Mouse (Mus musculus): Measurements from ENCODE around the gene Spata2. TPM values are rescaled to one million over a fixed set of nuclear protein-coding genes. Genes with fewer than 3 reads are reported as not detected.

Spata2 gene
- polyA plus RNA-seq, 1 experiment from 2014 or later, result 25.7 TPM

GRCm38 (mm10) chr2:167486573-167486972 lies 6.1 kb downstream of the Spata2 start:
- no peak overlapping the region for H3K9ac ChIP-seq

DNA sequence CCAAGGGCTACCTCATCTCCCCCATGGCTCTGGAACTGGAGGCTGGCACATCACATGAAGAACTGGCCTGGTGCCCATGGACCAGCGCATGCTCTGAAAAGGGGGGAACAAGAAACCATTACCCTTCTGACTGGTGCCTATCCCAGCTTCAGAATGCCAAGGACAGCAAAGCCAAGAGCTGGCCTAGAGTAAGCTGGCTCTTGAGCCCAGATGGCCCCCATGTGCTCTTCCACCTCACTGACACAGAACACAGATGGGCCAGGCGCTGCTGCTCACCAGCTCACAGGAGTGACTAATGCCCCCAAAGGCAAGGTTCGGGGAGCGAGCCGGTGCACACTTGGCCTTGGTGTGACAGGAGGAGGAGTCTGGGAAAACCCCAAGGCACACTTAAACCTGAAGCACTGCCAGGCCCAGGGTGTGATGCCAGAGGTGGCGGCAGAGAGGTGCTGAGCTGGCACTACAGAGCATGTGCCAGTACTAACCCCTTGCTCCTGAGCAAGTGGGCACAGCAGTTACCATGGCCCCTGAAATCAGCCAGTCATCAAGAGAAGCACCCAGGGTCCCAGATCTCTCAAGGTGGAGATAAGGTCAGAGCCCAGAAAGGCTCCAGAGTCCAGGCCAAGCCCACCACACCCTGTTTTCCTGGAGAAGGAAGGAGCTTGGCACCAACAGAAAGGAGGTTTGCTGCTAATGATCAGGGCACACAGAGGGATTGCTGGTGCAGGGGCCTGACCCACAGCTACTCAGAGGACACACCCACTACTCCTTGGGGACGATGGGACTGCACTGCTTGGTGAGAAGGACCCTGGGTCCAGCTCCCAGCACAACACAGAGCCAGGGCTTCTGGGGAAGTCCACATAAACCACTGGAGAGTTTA lies 6.9 kb downstream of the Spata2 start:
- Histone ChIP-seq H3K27me3 (replicated peaks) (no peaks in the 10 kb centered on the region), H3K9ac (no peak overlapping the region), H3K9me3 (no peaks in the 10 kb centered on the region), H3K27ac (no peak overlapping the region), H3K4me2 (replicated peaks) (no peak overlapping the region), H3K36me3 (peaks cover 41% of the 10 kb centered on the region), H3K4me3 (no peak overlapping the region), H3K4me1 (peaks cover 2% of the 10 kb centered on the region; the same call in 1 of the 2 replicates)
- no peak for ATAC-seq (ENCODE audit: low FRiP score, low read depth)
- WGBS, result 89% methylated on average over 7 of the region's 7 CpGs

More at GRCm38 (mm10) chr2:167486573-167486972, 6.1 kb downstream of the Spata2 start:
- H3K36me3 ChIP-seq, result peaks cover 39% of the 10 kb centered on the region
- H3K9me3 ChIP-seq, result no peaks in the 10 kb centered on the region
- H3K27me3 ChIP-seq (replicated peaks), result no peaks in the 10 kb centered on the region
- H3K4me2 ChIP-seq (replicated peaks), result no peak overlapping the region
- no peak overlapping the region for H3K27ac ChIP-seq
- 95% methylated on average over 4 of the region's 4 CpGs for WGBS
- H3K4me3 ChIP-seq, result no peak overlapping the region
- peaks cover 11% of the 10 kb centered on the region for H3K4me1 ChIP-seq
- no peak for ATAC-seq (ENCODE audit: low FRiP score, low read depth)

DNA sequence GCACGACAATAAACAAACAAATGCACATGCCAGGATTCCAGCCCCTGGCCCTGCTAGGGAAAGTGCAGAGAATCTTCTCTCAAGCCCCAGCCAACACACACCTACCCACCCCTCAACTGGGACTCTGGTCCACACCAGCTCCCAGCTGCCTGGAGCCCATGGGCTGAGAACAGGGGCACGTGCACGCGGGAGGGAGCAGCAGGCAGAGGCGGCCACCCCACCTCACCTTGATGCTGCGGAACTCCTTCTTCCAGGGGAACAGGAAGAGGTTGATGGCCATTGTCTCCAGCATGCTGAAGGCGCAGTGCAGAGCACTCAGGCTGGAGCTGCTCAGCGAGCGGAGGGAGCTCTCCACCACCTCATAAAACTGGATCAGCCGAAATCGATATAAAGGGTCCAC lies 7.8 kb downstream of the Spata2 start:
- Histone ChIP-seq H3K4me3 (no peak overlapping the region), H3K4me2 (replicated peaks) (no peak overlapping the region), H3K9me3 (no peaks in the 10 kb centered on the region), H3K9ac (no peak overlapping the region), H3K4me1 (no peaks in the 10 kb centered on the region), H3K27ac (no peak overlapping the region), H3K27me3 (replicated peaks) (no peaks in the 10 kb centered on the region), H3K36me3 (peaks cover 44% of the 10 kb centered on the region)
- 93% methylated on average over 11 of the region's 11 CpGs for WGBS
- ATAC-seq (ENCODE audit: low FRiP score, low read depth), result no peak

DNA sequence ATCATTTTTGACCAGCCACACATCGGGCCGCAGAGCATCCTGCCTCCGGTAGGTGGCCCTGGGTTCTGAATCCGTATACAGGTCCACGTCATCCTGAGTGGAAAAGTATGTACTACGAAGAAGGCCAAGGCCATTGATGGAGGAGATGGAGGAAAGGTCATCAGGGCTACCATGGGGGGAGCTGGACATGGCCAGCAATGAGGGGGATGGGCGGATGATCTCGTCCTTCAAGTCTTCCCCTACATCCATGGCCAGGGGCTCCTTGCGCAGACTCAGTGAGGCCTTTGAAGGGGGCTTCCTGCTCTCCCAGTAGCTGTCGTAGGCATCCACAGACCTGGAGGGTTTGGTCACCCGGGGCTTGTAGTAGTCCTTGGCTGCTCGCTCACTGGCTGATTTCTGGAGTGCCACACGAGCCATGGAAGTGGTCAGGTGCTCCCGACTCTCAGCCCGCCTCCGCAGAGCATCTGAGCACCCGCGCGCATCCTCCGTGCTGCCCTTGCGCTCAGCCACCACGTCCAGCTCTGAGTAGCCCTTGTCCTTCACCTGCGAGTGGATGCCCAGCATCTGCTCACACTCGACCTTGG lies 8.8 kb downstream of the Spata2 start:
- no peak for ATAC-seq (ENCODE audit: low FRiP score, low read depth)
- no peak overlapping the region for H3K9ac ChIP-seq
- H3K4me3 ChIP-seq, result no peak overlapping the region
- no peak overlapping the region for H3K4me2 ChIP-seq (replicated peaks)
- H3K27me3 ChIP-seq (replicated peaks), result no peaks in the 10 kb centered on the region
- H3K9me3 ChIP-seq, result no peaks in the 10 kb centered on the region
- peaks cover 44% of the 10 kb centered on the region for H3K36me3 ChIP-seq
- H3K27ac ChIP-seq, result no peak overlapping the region
- WGBS, result 95% methylated on average over 24 of the region's 24 CpGs
- no peaks in the 10 kb centered on the region for H3K4me1 ChIP-seq

- WGBS, result 93% methylated on average over 27 of the region's 27 CpGs
- Histone ChIP-seq H3K9me3 (no peaks in the 10 kb centered on the region), H3K27me3 (replicated peaks) (no peaks in the 10 kb centered on the region), H3K4me2 (replicated peaks) (no peak overlapping the region), H3K4me3 (no peak overlapping the region), H3K36me3 (peaks cover 39% of the 10 kb centered on the region), H3K27ac (no peak overlapping the region), H3K9ac (no peak overlapping the region), H3K4me1 (no peaks in the 10 kb centered on the region)
- no peak for ATAC-seq (ENCODE audit: low FRiP score, low read depth)
Measured at GRCm38 (mm10) chr2:167483081-167483826, 9.4 kb downstream of the Spata2 start.

- no peaks in the 10 kb centered on the region for H3K9me3 ChIP-seq
- no peak overlapping the region for H3K9ac ChIP-seq
- WGBS, result 94% methylated on average over 4 of the region's 4 CpGs
- H3K4me3 ChIP-seq, result no peak overlapping the region
- no peaks in the 10 kb centered on the region for H3K4me1 ChIP-seq
- H3K4me2 ChIP-seq (replicated peaks), result no peak overlapping the region
- H3K27me3 ChIP-seq (replicated peaks), result no peaks in the 10 kb centered on the region
- H3K36me3 ChIP-seq, result peaks cover 39% of the 10 kb centered on the region
- no peak for ATAC-seq (ENCODE audit: low FRiP score, low read depth)
- H3K27ac ChIP-seq, result no peak overlapping the region
Measured at GRCm38 (mm10) chr2:167482681-167483080, 10.0 kb downstream of the Spata2 start.

DNA sequence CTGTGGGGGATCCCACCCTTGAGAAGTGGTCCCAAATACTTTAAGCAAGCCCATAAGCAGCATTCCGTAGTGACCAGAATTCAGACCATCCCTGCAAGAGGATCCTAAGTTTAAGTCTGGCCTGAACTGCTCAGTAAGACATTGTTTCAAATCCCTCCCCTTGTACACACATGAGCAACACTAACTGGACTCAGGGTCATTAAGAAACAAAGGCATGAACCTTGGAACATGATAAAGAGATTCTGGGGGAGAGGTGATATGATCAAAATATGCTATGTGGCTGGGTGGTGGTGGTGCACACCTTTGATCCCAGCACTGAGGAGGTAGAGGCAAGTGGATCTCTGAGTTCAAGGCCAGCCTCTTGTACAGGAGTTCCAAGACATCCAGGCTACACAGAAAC lies 13.2 kb downstream of the Spata2 start:
- H3K9ac ChIP-seq, result no peak overlapping the region
- no peaks in the 10 kb centered on the region for H3K9me3 ChIP-seq
- ATAC-seq (ENCODE audit: low FRiP score, low read depth), result no peak
- H3K36me3 ChIP-seq, result peaks cover 37% of the 10 kb centered on the region
- no peak overlapping the region for H3K27ac ChIP-seq
- H3K27me3 ChIP-seq (replicated peaks), result no peaks in the 10 kb centered on the region
- no peak overlapping the region for H3K4me2 ChIP-seq (replicated peaks)
- no peak overlapping the region for H3K4me3 ChIP-seq
- WGBS, result 92% methylated on average over 1 of the region's 1 CpGs
- H3K4me1 ChIP-seq, result peaks cover 19% of the 10 kb centered on the region

DNA sequence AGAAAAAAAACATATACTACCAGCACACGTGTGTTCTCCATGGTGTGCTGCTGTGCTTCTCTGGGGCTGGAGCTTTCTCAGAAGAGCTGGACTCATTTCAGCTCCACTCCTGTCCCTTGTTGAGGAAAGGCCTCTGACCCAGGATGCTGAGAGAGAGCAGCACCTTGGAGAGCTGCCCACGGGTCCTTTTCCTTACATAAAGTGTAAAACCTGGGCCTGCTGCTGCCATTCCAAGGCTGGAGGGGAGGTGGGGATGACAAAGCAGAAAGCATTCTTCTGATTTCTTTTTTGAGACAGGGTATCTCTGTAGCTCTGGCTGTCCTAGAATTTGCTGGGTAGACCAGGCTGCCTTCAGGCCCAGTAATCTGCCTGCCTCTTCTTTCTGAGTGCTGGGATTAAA lies 14.6 kb downstream of the Spata2 start:
- Histone ChIP-seq H3K4me3 (no peak overlapping the region), H3K4me2 (replicated peaks) (no peak overlapping the region), H3K27ac (no peak overlapping the region), H3K9me3 (no peaks in the 10 kb centered on the region), H3K9ac (no peak overlapping the region), H3K36me3 (peaks cover 37% of the 10 kb centered on the region), H3K27me3 (replicated peaks) (no peaks in the 10 kb centered on the region), H3K4me1 (peaks cover 19% of the 10 kb centered on the region)
- no peak for ATAC-seq (ENCODE audit: low FRiP score, low read depth)
- WGBS, result 44% methylated on average over 2 of the region's 2 CpGs

DNA sequence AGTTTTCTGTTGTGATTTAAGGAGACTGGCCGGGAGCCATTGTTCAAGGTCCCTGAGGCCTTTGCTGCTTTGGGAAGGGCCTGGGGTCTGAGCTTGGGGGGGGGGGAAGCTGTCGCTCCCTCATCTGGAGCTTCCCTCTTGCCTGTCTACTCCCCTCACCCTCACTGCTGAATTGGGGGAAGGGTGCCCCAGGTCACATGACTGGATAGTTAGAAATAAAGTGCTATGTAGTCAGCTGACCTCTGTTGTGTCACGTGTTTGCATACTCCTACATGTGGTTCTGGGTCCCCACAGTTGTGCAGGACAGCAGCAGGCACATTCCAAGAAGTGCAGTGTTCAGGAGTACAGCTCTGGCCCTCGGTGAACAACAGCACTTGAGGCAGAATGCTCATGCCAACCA lies 15.9 kb downstream of the Spata2 start:
- WGBS, result 71% methylated on average over 4 of the region's 4 CpGs
- Histone ChIP-seq H3K36me3 (peaks cover 37% of the 10 kb centered on the region), H3K4me3 (no peak overlapping the region), H3K27me3 (replicated peaks) (no peaks in the 10 kb centered on the region), H3K4me1 (peaks cover 19% of the 10 kb centered on the region), H3K4me2 (replicated peaks) (peak overlapping the region; percentile 20), H3K27ac (peak overlapping the region; percentile 59; the same call in 1 of the 2 replicates), H3K9ac (no peak overlapping the region), H3K9me3 (no peaks in the 10 kb centered on the region)
- ATAC-seq (ENCODE audit: low FRiP score, low read depth), result peak; percentile 38; the same call in 1 of the 2 replicates

DNA sequence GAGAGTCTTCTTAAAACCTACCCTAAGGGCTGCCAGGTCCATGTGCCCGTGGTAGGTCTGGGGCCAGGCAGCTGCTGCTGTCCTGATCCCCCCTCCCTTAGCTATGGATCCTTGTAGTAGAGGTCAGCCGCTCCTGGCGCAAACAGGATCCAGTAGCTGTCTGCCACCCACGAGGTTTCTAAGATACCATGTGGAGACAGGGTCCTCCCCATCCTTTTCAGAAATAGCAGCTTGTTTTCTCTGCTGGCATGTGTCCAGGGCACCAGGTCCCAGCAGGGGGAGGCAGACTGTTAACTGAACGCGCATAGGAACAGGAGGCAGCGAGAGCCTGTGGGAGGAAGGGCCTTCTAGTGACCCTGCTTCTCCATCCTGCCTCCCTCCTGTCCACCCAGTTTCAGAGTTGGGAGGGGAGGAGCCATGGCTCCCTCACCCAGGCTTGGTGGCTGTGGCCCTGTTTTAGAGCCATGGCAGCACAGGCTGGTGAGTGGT lies 16.4 kb downstream of the Spata2 start:
- Histone ChIP-seq H3K9ac (peak overlapping the region; percentile 23; the same call in 1 of the 2 replicates), H3K27ac (peak overlapping the region; percentile 59), H3K4me1 (peaks cover 19% of the 10 kb centered on the region), H3K4me3 (no peak overlapping the region), H3K27me3 (replicated peaks) (no peaks in the 10 kb centered on the region), H3K9me3 (no peaks in the 10 kb centered on the region), H3K36me3 (peaks cover 42% of the 10 kb centered on the region), H3K4me2 (replicated peaks) (peak overlapping the region; percentile 20)
- peak; percentile 78 for ATAC-seq (ENCODE audit: low FRiP score, low read depth)
- 20% methylated on average over 7 of the region's 7 CpGs for WGBS

- H3K9ac ChIP-seq, result peak overlapping the region; percentile 23; the same call in 1 of the 2 replicates
- H3K4me2 ChIP-seq (replicated peaks), result peak overlapping the region; percentile 20; the same call in 1 of the 2 replicates
- H3K27me3 ChIP-seq (replicated peaks), result no peaks in the 10 kb centered on the region
- ATAC-seq (ENCODE audit: low FRiP score, low read depth), result no peak
- H3K4me3 ChIP-seq, result no peak overlapping the region
- peaks cover 46% of the 10 kb centered on the region for H3K36me3 ChIP-seq
- peak overlapping the region; percentile 59; the same call in 1 of the 2 replicates for H3K27ac ChIP-seq
- 86% methylated on average over 5 of the region's 5 CpGs for WGBS
- no peaks in the 10 kb centered on the region for H3K9me3 ChIP-seq
- peaks cover 19% of the 10 kb centered on the region for H3K4me1 ChIP-seq
Measured at GRCm38 (mm10) chr2:167475596-167475995, 17.1 kb downstream of the Spata2 start.

DNA sequence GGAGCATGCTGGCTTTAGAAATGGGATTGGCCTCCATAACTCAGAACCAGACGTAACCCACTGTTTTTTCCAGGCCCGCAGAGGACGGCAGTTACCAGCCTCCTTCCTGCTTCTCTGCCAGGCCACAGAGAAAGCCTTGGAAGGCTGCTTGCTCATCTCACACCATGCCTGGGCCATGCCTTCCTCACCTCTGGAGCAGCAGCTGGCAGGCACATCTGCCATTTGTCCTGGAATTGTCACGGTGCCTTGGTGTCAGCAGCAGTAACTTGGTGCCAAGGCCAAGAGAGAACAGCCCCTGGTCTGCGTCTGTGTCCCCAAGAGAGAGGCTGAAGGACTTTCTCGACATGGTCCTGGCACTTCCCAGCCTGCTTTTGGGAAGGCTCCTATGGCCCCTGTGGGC lies 18.5 kb downstream of the Spata2 start:
- peaks cover 19% of the 10 kb centered on the region for H3K4me1 ChIP-seq
- no peak overlapping the region for H3K4me2 ChIP-seq (replicated peaks)
- no peak overlapping the region for H3K4me3 ChIP-seq
- no peak overlapping the region for H3K9ac ChIP-seq
- no peak for ATAC-seq (ENCODE audit: low FRiP score, low read depth)
- 93% methylated on average over 6 of the region's 6 CpGs for WGBS
- H3K9me3 ChIP-seq, result no peaks in the 10 kb centered on the region
- H3K27ac ChIP-seq, result no peak overlapping the region
- no peaks in the 10 kb centered on the region for H3K27me3 ChIP-seq (replicated peaks)
- peaks cover 54% of the 10 kb centered on the region for H3K36me3 ChIP-seq

Measured in neural tube, embryonic 12.5 days (tissue).